Mouse (Mus musculus): ENCODE data around the gene Timp3.

DNA sequence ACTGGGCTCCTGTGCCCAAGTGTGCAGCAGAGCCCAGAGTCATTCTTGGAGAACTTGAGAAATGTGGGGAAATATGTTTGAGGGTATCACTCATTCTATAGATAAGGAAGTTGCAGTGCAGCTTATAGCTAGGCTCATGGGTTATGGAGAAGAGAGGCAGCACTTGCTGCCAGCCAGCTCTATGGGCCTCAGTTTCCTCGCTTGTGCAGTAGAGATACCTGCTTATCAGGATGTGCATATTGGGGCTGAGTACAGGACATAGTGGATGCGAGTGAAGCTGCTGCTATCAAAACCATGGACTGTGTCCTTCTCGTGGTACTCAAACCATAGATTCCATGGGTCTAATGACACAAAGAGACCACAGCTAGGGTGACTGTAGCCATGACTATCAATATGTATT is 52.3 kb downstream of the Timp3 start:
- TF ChIP-seq MAFK (IDR thresholded peaks at IDR 0.05; ENCODE audit: insufficient read depth, low read depth, low read length) (no peak), ZC3H11A (IDR thresholded peaks at IDR 0.05; ENCODE audit: borderline replicate concordance, low read depth, low read length) (no peak), ZNF384 (IDR thresholded peaks at IDR 0.05; ENCODE audit: low read depth, low read length) (no peak)
